Mouse (Mus musculus) G1E-ER4 (cell line): ENCODE results near the gene Aldh5a1. TPM values are rescaled to one million over a fixed set of nuclear protein-coding genes. Genes with fewer than 3 reads are reported as not detected.

Experiments used
- GATA1 ChIP-seq: IDR thresholded peaks from one replicate; pipeline ENCODE4 v1.8.0; 2012; ENCODE audit warnings: low read length, inconsistent platforms
- polyA plus RNA-seq: library from polyadenylated mRNA; stranded (reverse); fragments of >175 nt; gene quantifications from 2 replicates; pipeline ENCODE4 v1.2.3, GENCODE M21; 2012

Gene Aldh5a1
- polyA plus RNA-seq, 1 experiment, result not detected

DNA sequence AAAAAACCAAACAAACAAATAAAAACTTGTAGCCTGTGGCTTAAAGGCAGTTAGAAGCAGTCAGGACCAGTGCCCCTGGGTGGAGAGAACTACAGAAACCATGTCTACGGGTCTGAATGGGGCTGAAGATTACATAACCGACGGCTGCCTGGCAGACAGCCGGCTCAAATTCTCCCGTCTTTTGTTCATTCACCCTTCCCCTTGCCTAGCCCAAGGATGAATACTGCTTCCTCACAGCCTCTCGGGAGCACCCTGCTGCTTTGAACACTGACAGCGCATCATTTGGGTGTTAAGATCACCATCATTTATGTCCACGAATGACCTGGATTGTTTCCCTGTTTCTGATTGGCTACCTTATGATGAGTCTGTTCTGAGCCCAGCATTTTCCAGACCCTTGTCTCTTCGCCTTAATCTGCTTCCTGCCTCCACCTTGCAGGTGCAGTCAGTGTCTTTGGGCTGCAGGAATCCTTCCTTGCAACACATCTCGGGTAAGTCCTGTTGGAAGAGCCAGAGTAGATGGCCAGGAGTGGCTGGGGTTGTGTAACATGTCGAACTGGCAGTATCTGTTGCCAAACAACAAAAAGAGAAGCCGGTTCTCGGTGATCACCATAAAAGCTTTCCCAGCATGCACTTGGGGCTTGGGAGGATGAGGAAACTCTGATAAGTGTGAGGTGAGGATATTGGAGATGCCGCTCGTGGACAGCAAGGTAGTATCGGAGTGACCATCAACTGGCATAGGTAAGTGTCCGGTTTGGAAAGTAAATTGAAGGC is 5.2 kb upstream of the Aldh5a1 start, which contains the start of gene Gpld1:
Gene Gpld1, plus strand, starts transcription at position 641 of the 771 bp plus-strand sequence.
- no peak for TF ChIP-seq GATA1

DNA sequence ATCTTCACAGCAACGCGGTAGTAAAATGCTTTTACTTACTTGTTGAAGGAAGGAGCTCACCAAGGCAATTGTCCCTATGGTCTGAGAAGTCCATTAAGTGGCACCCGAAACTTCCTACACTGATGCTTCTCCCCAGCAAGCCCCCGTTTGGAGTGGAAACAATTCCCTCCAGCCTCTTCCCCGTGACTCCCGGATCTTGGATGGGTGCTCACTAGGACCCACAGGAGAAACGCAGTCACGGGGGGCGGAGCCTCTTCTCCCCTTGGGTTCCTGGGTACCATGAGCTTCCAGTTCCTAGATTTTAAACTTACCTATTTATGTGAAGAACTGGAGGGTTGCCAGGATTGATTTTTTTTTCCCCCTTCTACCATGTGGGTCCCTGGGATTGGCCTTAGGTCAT is 2.0 kb upstream of the Aldh5a1 start:
- TF ChIP-seq GATA1, result no peak

DNA sequence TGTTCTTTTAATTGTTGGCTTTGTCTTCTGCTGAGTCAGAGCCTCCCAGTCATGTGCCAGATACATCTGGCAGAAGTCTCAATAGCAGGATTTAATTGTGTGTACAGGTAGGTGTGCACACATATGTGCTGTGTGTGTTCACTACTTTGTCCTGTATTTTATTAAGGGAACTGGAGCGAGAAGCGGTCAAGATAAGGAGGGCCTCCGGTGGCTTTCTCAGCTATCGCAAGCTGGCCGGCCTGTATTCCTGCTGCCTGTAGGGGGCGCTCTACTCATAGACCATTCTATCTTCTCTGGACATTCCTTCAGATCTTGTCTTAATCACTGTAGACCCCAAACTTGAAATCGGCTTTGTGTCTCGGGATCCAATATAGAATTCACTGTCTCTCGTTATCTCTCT is 1.2 kb upstream of the Aldh5a1 start:
- no peak for TF ChIP-seq GATA1

DNA sequence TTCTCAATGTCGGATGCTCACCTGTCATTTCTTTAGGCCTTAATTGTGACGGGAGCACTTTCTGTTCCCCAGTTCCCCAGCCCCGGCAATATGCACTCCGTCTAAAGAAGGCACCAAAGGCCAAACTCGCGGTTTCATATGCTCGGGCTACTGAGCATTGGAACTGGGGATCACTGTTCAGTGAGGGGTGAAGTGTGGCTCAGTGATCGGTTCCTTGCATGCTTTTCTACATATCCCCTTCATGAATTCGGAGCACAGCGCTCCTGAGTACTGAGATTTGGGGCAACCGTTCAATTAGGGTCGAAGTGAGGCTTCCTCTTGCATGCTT is 342 bp upstream of the Aldh5a1 start:
- TF ChIP-seq GATA1, result no peak

DNA sequence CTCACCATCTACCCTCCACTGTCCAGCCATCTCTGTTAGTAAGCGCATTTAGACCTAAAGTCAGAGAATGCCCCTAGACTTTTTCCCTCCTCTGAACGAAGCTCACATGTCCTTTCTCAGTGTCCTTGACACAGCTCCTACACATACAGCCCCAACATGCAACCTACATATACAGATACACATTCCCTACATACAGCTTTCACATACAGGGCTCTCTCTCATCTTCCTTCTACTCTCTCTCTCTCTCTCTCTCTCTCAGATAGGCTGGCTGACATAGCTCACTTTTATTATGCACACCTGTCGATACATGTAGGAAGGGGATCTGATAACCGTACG is 721 bp downstream of the Aldh5a1 start:
- no peak for TF ChIP-seq GATA1

DNA sequence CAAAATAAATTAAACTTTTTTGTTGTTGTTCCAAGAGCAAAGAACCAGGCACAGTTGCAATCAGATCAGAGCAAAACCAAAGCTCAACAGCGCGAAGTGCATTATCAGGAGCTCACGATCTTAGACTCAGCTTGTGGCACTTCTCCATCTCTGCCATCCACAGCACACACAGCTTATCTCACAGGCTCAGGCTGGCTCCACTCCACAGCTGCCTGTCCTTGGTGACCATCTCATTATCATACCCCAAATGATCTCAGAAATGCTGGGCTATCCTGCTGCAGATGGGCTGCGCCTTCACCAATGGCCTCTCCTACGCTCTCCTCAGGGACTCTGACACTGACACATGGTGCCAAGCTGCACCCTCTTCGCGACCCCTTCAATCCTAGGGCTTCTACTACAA is 4.3 kb downstream of the Aldh5a1 start:
- no peak for TF ChIP-seq GATA1

DNA sequence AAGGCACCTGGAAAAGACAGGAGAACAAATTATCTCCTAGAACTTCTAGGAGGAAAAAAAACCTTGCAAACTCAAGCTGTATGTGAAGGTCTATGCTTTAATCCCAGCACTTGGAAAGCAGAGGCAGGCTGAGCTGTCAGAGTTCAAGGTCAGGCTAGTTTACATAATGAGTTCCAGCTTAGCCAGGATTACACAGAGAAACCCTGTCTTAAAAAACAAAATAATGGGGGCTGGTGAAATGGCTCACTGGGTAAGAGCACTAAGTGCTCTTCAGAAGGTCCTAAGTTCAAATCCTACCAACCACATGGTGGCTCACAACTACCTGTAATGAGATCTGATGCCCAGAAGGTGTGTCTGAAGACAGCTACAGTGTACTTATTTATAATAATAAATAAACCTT is 6.9 kb downstream of the Aldh5a1 start:
- TF ChIP-seq GATA1, result no peak

DNA sequence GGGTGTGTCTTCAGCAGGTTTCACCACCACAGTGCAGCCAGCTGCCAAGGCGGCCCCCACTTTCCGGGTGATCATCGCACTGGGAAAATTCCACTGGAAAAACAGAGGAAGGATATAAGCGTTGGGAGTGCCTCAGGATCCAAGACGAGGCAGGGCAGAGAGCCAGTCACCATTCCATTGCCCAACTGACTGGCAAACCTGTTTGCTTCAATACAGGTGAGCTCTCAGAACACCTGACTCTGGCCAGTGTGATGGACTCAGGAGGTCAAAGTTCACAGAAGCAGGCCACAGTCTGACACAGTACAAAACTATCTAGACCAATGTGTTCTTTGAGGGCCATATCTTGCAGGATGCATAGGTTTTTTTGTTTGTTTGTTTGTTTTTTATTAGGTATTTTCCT is 13.5 kb downstream of the Aldh5a1 start:
- TF ChIP-seq GATA1, result no peak

DNA sequence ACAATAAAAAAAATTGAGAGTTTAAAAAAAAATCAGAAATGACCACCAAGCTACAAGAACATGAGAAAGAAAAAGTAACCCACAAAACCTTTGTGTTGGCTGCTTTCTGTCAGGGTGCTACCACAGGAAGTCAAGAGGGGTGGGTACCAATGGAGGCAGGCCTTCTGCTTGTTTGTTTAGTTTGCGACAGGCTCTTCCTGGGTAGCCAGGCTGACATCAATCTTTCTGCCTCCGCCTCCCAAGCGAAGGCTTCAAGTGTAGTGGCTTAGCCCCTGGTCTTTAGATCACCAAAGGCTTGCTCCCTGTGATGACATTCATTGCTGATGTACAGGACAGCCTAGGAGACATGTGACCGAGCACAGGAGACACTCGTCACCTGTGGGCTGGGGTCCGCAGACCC is 16.2 kb downstream of the Aldh5a1 start:
- no peak for TF ChIP-seq GATA1

DNA sequence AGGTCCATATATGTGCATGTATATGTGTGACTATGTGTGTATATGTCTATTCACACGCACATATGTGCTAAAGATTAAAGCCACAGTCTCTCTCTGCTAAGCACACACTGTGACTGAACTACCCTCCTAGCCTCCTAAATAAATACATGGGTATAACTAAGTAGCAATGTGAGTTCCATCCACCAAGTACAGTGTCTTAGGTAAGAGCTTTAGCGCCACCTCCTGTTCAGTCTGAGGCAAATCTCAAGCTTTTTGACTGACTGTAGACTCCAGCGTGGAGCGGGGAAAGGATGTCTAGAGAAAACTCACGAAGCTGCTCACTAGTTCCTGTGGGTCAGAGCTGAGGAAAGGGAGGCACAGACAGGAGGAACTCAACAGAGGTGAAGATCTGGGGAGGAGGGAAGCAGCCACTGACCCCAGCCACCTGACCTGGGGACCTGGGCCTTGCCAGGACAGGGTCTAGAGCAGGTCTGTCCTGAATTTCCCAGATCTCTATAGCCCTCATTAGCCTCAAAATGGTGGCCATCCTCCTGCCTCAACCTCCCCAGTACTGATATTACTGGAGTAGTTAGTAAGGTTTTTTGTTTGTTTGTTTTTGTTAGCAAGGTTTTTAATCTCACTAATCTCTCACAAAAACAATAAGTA is 17.0 kb downstream of the Aldh5a1 start:
- TF ChIP-seq GATA1, result no peak

DNA sequence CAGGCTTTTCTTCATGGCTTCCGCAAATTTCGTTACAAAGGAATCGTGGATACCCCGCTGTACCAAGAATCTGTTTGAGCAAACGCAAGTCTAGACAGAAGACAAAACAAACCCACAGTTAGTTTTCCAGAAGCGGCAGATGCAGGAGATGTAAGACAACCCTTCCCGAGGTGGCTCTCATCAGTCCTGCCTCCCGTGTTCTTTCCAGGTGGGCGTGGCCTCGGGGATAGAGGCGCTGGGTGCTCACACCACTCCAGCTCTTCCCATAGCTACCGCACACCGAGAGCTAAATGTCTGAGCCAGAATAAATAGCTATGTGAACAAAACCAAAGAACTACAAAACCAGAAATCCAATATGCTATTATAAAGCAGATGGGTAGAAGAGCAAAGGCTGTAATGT is 21.6 kb downstream of the Aldh5a1 start:
- TF ChIP-seq GATA1, result no peak

DNA sequence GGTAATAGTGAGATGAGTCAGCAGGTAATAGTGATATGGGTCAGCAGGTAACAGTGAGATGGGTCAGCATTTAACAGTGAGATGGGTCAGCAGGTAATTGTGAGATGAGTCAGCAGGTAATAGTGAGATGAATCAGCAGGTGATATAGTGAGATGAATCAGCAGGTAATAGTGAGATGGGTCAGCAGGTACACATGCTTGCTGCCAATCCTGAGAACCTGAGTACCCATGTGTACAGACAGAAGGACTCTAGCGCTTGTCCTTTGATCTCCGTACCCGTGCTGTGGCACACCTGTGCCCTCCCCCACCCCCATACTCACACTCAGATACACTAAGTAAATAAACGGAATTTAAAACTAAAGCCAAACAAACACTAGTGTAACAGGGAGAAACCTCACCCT is 22.5 kb downstream of the Aldh5a1 start:
- no peak for TF ChIP-seq GATA1

DNA sequence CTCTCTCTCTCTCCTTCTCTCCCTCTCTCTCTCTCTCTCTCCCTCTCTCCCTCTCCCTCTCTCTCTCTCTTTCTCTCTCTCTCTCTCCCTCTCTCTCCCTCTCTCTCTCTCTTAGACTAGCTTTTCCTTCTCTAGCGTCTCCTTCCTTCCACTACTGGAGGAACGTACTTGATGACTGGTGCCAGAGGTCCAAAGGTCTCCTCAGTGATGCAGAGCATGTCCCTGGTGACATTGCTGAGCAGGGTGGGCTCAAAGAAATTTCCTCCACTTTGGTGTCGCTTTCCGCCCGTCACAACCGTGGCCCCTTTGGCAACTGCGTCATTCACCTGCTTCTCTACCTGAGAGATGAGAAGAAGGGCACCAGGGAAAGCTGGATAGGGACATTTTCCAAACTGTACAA is 23.9 kb downstream of the Aldh5a1 start:
- TF ChIP-seq GATA1, result no peak

DNA sequence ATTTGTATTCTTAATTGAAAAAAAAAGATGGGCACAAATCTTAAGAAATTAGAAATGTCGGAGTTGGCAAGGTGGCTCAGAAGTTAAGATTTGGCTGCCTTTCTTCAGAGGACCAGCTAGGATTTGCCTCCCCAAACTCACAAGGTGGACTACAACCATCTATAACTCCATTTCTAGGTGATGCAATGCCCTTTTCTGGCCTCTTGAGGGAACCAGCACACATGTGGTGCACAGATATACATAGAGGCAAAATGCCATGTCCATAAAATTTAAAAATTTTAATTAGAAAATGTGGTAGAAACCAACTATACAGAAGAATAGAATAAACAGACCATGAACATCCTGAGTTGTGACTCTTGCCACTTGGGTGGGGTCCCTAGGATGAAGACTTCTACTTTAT is 28.3 kb downstream of the Aldh5a1 start:
- TF ChIP-seq GATA1, result no peak

DNA sequence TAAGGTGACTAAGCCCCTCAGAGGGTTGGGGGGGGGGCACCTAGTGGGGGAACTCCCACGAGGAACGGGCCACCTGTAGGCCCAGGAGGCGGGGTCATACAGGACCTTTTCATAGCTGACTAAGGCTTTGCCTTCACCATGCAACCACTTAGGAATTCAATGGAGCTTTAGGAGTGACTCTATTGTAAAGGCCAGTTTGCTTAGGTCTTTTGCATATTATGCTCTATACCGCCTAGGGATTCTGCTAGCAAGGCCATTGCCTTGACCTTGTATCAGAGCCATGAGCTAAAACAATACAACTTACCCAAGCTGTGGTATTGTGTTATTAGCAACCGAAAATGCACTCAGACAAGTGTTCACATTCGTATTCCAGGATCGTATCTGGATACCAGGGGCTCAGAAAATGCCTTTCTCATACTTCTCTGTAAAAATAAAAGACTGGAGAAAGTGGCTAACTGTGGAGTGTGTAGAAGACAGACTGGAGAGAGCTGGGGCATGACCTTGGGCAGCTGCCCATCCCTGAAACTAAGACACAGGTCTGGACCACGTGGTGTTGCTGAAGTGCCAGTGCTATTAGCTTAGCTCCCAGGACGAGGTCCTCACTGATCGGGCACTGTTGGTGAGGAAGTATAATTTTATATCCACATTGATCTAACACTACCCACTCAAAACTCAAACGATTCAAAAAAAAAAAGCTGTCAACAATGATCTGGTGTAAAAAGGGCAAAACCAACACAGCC is 30.5 kb downstream of the Aldh5a1 start:
- no peak for TF ChIP-seq GATA1

DNA sequence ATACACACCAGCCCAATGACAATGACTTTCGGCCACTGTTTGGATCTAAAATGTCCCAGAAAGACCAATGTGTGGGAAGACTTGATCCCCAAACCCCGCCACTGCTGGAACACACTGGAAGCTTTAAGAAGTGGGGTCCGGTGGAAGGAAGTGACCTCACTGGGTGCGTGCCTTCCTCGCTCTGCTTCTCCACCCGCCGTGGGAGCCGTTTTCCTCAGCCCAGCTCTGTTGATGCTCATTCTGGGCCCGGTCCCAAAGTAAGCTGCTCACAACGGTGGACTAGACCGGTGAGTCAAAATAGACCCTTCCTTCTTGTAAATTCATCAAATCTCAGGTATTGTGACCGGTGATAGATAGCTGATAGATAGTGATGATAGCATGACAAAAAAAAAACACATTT is 32.0 kb downstream of the Aldh5a1 start:
- TF ChIP-seq GATA1, result no peak

DNA sequence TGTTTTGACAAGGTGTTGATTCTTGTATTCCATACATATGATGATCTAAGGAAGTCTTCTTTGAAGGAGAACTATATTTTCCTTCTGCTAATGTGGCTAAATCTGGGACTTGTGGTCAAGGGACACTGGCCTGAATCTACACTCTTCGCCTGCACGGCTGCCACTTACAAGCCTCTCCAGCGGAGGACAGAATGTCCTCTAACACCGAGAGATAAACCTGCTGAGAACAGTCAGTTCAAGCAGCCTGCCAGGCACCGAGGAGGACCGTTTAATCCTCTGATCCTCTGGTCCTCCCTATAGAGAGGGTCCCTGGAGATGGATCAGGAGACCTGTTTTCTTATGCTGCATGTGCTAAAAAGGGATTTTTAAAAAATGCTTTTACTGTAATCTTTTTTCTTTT is 34.0 kb downstream of the Aldh5a1 start:
- no peak for TF ChIP-seq GATA1

DNA sequence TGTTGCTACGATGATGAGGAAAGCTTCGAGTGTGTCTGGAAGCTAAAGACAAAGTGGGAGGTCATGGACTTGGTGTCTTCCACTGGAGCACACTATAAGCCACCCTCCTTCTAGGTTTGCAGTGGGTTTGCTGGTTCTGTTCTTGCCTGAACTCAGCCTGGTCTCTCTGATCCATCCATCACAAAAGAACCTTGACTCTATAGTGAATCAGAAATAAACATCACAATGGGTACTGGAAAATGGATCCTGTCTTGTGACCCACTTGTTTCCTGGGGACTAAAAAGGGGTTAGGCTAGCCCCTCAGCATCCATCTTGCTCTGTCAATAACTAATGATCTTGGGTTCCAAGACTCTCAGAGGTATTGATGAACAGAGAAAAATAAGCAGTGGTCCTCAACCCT is 35.5 kb downstream of the Aldh5a1 start:
- TF ChIP-seq GATA1, result no peak
